Mouse (Mus musculus): ENCODE data around the gene Kansl1. TPM values are rescaled to one million over a fixed set of nuclear protein-coding genes. Genes with fewer than 3 reads are reported as not detected.

Gene Kansl1
- polyA plus RNA-seq, 1 experiment from 2014 or later, result 5.6 TPM

DNA sequence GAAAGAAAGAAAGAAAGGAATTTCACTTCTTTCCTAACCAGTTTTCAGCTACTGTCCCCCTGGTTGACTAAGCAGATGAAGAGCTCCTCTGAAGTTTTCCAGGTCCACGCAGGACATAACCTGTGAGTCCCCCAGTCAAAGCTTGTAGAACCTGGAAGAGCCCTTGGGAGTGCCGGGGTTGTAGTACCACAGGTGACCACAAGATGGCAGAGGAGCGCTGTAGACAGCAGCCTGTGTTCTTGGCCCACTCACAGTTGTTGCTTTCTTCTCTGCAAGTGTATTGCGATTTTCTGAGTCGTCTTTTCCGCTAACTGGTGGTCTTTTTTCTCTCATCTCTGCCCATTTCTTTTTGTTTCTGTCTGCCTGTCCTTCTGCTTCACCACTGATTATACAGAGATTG, 153.0 kb downstream of the Kansl1 start:
- Histone ChIP-seq H3K4me3 (ENCODE audit: low read depth, low read length) (no peak overlapping the region), H3K9me3 (replicated peaks; ENCODE audit: control insufficient read depth, low read length) (no peaks in the 10 kb centered on the region), H3K9ac (ENCODE audit: low read depth, low read length) (no peak overlapping the region), H3K4me2 (ENCODE audit: low read depth, low read length) (no peak overlapping the region), H3K36me3 (ENCODE audit: control insufficient read depth, insufficient read depth) (no peaks in the 10 kb centered on the region), H3K27me3 (ENCODE audit: control insufficient read depth, insufficient read depth, low read depth, low read length) (no peaks in the 10 kb centered on the region; the same call in 1 of the 2 replicates), H3K4me1 (ENCODE audit: control insufficient read depth, low read depth, low read length) (peaks cover 15% of the 10 kb centered on the region), H3K27ac (ENCODE audit: low read length) (no peak overlapping the region)
- peak; percentile 46; the same call in 1 of the 2 replicates for ATAC-seq (ENCODE audit: low read depth)
- 3% methylated on average over 6 of the region's 6 CpGs for WGBS (ENCODE audit: insufficient replicate concordance)

GRCm38 (mm10) chr11:104311643-104312042, 157.0 kb downstream of the Kansl1 start:
- H3K36me3 ChIP-seq (ENCODE audit: control insufficient read depth, insufficient read depth), result no peaks in the 10 kb centered on the region

GRCm38 (mm10) chr11:104310226-104310887, 158.3 kb downstream of the Kansl1 start:
- ATAC-seq (ENCODE audit: low read depth), result peak; percentile 85
- peak overlapping the region; percentile 54 for H3K9ac ChIP-seq (ENCODE audit: low read depth, low read length)
- peak overlapping the region; percentile 53 for H3K4me3 ChIP-seq (ENCODE audit: low read depth, low read length)
- H3K9me3 ChIP-seq (replicated peaks; ENCODE audit: control insufficient read depth, low read length), result no peaks in the 10 kb centered on the region
- H3K27ac ChIP-seq (ENCODE audit: low read length), result 0 out of 2 replicates have a peak overlapping the region, but pooled peaks have one; percentile 9
- 14% methylated on average over 23 of the region's 23 CpGs for WGBS (ENCODE audit: insufficient replicate concordance)
- peaks cover 17% of the 10 kb centered on the region for H3K4me1 ChIP-seq (ENCODE audit: control insufficient read depth, low read depth, low read length)
- H3K27me3 ChIP-seq (ENCODE audit: control insufficient read depth, insufficient read depth, low read depth, low read length), result no peaks in the 10 kb centered on the region; the same call in 1 of the 2 replicates
- peak overlapping the region; percentile 76 for H3K4me2 ChIP-seq (ENCODE audit: low read depth, low read length)
- H3K36me3 ChIP-seq (ENCODE audit: control insufficient read depth, insufficient read depth), result no peaks in the 10 kb centered on the region

More at GRCm38 (mm10) chr11:104311643-104312042, 157.0 kb downstream of the Kansl1 start:
- whole genome bisulfite sequencing (ENCODE audit: insufficient replicate concordance), result 50% methylated on average over 7 of the region's 7 CpGs
- ATAC-seq (ENCODE audit: low read depth), result no peak
- H3K4me1 ChIP-seq (ENCODE audit: control insufficient read depth, low read depth, low read length), result peaks cover 17% of the 10 kb centered on the region
- no peaks in the 10 kb centered on the region; the same call in 1 of the 2 replicates for H3K27me3 ChIP-seq (ENCODE audit: control insufficient read depth, insufficient read depth, low read depth, low read length)
- no peak overlapping the region for H3K4me2 ChIP-seq (ENCODE audit: low read depth, low read length)
- H3K27ac ChIP-seq (ENCODE audit: low read length), result no peak overlapping the region
- H3K9ac ChIP-seq (ENCODE audit: low read depth, low read length), result no peak overlapping the region
- H3K9me3 ChIP-seq (replicated peaks; ENCODE audit: control insufficient read depth, low read length), result no peaks in the 10 kb centered on the region
- H3K4me3 ChIP-seq (ENCODE audit: low read depth, low read length), result no peak overlapping the region

- no peaks in the 10 kb centered on the region; the same call in 1 of the 2 replicates for H3K27me3 ChIP-seq (ENCODE audit: control insufficient read depth, insufficient read depth, low read depth, low read length)
- peak overlapping the region; percentile 76 for H3K4me2 ChIP-seq (ENCODE audit: low read depth, low read length)
- 25% methylated on average over 12 of the region's 12 CpGs for WGBS (ENCODE audit: insufficient replicate concordance)
- H3K4me3 ChIP-seq (ENCODE audit: low read depth, low read length), result peak overlapping the region; percentile 53
- peaks cover 17% of the 10 kb centered on the region for H3K4me1 ChIP-seq (ENCODE audit: control insufficient read depth, low read depth, low read length)
- no peaks in the 10 kb centered on the region for H3K36me3 ChIP-seq (ENCODE audit: control insufficient read depth, insufficient read depth)
- H3K9ac ChIP-seq (ENCODE audit: low read depth, low read length), result peak overlapping the region; percentile 54
- 0 out of 2 replicates have a peak overlapping the region, but pooled peaks have one; percentile 9 for H3K27ac ChIP-seq (ENCODE audit: low read length)
- ATAC-seq (ENCODE audit: low read depth), result no peak
- H3K9me3 ChIP-seq (replicated peaks; ENCODE audit: control insufficient read depth, low read length), result no peaks in the 10 kb centered on the region
These were observed 159.1 kb downstream of the Kansl1 start for GRCm38 (mm10) chr11:104309377-104310225.

DNA sequence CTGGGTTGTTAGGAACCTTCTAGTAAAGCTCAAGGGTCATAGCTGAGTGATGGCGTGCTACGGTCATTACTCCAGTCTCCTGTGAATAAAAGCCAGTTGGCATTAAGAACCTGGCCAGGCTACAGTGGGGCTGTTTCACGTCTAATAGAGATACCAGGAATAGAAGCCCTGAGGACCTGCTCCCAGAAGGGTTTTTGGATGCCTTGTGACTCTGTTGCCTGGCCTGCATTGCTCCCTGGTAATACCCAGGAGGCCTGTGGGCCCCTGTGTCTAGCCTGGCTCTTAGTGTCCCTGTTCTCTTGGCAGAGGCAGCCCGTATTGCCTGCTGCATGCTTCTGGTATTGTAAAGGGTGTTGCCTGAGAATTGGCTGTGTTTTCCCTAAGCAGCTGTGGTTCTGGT, 161.5 kb downstream of the Kansl1 start:
- H3K36me3 ChIP-seq (ENCODE audit: control insufficient read depth, insufficient read depth), result no peaks in the 10 kb centered on the region
- 57% methylated on average over 4 of the region's 4 CpGs for WGBS (ENCODE audit: insufficient replicate concordance)
- no peaks in the 10 kb centered on the region for H3K9me3 ChIP-seq (replicated peaks; ENCODE audit: control insufficient read depth, low read length)
- no peak overlapping the region for H3K9ac ChIP-seq (ENCODE audit: low read depth, low read length)
- no peak overlapping the region for H3K4me3 ChIP-seq (ENCODE audit: low read depth, low read length)
- H3K4me2 ChIP-seq (ENCODE audit: low read depth, low read length), result no peak overlapping the region
- no peak overlapping the region for H3K27ac ChIP-seq (ENCODE audit: low read length)
- no peaks in the 10 kb centered on the region; the same call in 1 of the 2 replicates for H3K27me3 ChIP-seq (ENCODE audit: control insufficient read depth, insufficient read depth, low read depth, low read length)
- ATAC-seq (ENCODE audit: low read depth), result no peak
- peaks cover 21% of the 10 kb centered on the region for H3K4me1 ChIP-seq (ENCODE audit: control insufficient read depth, low read depth, low read length)

- no peak overlapping the region for H3K9ac ChIP-seq (ENCODE audit: low read depth, low read length)
- ATAC-seq (ENCODE audit: low read depth), result no peak
- H3K27ac ChIP-seq (ENCODE audit: low read length), result no peak overlapping the region
- no peak overlapping the region for H3K4me2 ChIP-seq (ENCODE audit: low read depth, low read length)
- WGBS (ENCODE audit: insufficient replicate concordance), result 79% methylated on average over 13 of the region's 13 CpGs
- no peaks in the 10 kb centered on the region; the same call in 1 of the 2 replicates for H3K27me3 ChIP-seq (ENCODE audit: control insufficient read depth, insufficient read depth, low read depth, low read length)
- peaks cover 21% of the 10 kb centered on the region for H3K4me1 ChIP-seq (ENCODE audit: control insufficient read depth, low read depth, low read length)
- H3K36me3 ChIP-seq (ENCODE audit: control insufficient read depth, insufficient read depth), result no peaks in the 10 kb centered on the region
- H3K4me3 ChIP-seq (ENCODE audit: low read depth, low read length), result no peak overlapping the region
- no peaks in the 10 kb centered on the region for H3K9me3 ChIP-seq (replicated peaks; ENCODE audit: control insufficient read depth, low read length)
These were observed 162.2 kb downstream of the Kansl1 start for GRCm38 (mm10) chr11:104306483-104306882.

GRCm38 (mm10) chr11:104305711-104306110, 162.9 kb downstream of the Kansl1 start:
- Histone ChIP-seq H3K4me3 (ENCODE audit: low read depth, low read length) (no peak overlapping the region), H3K4me2 (ENCODE audit: low read depth, low read length) (no peak overlapping the region), H3K27ac (ENCODE audit: low read length) (no peak overlapping the region), H3K9ac (ENCODE audit: low read depth, low read length) (no peak overlapping the region), H3K27me3 (ENCODE audit: control insufficient read depth, insufficient read depth, low read depth, low read length) (no peaks in the 10 kb centered on the region), H3K4me1 (ENCODE audit: control insufficient read depth, low read depth, low read length) (peaks cover 18% of the 10 kb centered on the region), H3K9me3 (replicated peaks; ENCODE audit: control insufficient read depth, low read length) (no peaks in the 10 kb centered on the region), H3K36me3 (ENCODE audit: control insufficient read depth, insufficient read depth) (no peaks in the 10 kb centered on the region)
- WGBS (ENCODE audit: insufficient replicate concordance), result 46% methylated on average over 7 of the region's 7 CpGs
- ATAC-seq (ENCODE audit: low read depth), result no peak

DNA sequence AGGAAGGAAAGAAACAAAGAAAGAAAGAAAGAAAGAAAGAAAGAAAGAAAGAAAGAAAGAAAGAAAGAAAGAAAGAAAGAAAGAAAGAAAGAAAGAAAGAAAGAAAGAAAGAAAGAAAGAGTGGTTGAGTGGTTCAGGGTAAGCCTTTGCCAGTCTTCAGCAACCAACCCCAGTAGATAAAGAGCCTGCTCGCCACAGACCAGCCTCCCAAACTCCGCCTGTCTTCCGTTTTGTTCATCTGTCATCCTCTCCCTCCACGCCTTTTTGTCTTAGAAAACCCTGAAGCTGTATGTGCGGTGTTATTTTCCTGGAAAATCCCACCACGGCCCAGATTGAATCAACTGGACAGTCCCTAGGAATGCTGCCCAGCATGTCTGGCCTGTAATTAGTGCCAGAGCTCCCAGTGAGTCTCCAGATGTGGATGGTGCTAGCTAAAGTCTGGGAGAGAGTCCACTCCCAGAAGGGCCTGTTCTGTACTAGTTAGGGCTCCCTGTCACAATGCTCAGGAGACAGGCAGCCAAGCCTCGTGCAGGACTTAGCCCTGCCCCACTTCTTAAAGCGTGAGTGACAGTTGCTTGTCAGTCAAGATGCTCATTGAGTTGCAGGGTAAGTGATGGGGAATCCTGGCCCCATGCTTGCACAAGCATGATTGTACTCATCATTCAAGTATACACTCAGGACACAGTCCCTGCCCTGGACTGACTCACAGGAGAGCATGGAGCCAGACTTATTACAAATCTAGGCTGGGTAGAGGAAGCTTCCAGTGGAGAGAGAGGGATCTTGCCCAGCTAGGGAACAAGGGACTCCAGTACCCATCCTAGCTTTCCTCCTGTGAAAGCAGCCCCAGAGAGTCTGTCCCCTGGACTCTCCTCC, 165.3 kb downstream of the Kansl1 start:
- no peak for ATAC-seq (ENCODE audit: low read depth)
- H3K9me3 ChIP-seq (replicated peaks; ENCODE audit: control insufficient read depth, low read length), result no peaks in the 10 kb centered on the region
- H3K27me3 ChIP-seq (ENCODE audit: control insufficient read depth, insufficient read depth, low read depth, low read length), result no peaks in the 10 kb centered on the region
- no peaks in the 10 kb centered on the region for H3K36me3 ChIP-seq (ENCODE audit: control insufficient read depth, insufficient read depth)
- no peak overlapping the region for H3K9ac ChIP-seq (ENCODE audit: low read depth, low read length)
- 42% methylated on average over 8 of the region's 8 CpGs for WGBS (ENCODE audit: insufficient replicate concordance)
- H3K27ac ChIP-seq (ENCODE audit: low read length), result no peak overlapping the region
- H3K4me1 ChIP-seq (ENCODE audit: control insufficient read depth, low read depth, low read length), result peaks cover 4% of the 10 kb centered on the region
- no peak overlapping the region for H3K4me3 ChIP-seq (ENCODE audit: low read depth, low read length)
- H3K4me2 ChIP-seq (ENCODE audit: low read depth, low read length), result no peak overlapping the region
